Comparison of ENCODE assay signal across 8 mouse cellular contexts in the genomic region with DNA sequence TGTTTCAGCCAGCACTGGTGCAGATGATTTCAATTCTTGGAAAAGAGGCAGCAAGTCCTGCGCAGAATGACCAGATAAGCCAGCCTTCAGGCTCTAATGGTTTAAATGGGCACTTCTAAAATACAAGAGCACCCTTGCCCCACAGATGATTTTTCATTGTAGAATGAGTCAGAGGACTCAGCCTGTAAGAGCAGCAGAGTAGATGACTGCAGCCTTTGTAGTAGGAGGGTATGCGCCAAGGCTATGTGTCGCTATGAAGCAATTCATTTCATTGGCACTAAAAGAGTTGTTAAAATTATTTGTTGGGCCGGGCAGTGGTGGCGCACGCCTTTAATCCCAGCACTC. TPM values are rescaled to one million over a fixed set of nuclear protein-coding genes. Genes with fewer than 3 reads are reported as not detected.
DNase-seq lines count a peak whose midpoint lies in the region; ATAC-seq and TF ChIP-seq lines count a peak whose summit lies in the region.

No protein-coding gene starts in this region.

- H3K27me3 ChIP-seq in forebrain, embryonic 13.5 days, result no peaks in the 10 kb centered on the region
- no peaks in the 10 kb centered on the region for H3K27me3 ChIP-seq in liver, embryonic 14.5 days (ENCODE audit: control insufficient read depth, insufficient read depth, low read length)

- intact Hi-C loops in gastrocnemius, adult 2 months (cut with DNase I), result no loop called here
- intact Hi-C loops in gastrocnemius, postnatal 36 days (cut with DNase I), result no loop called here

- H3K9me3 ChIP-seq in forebrain, embryonic 13.5 days (replicated peaks), result no peaks in the 10 kb centered on the region
- H3K9me3 ChIP-seq in liver, embryonic 14.5 days (ENCODE audit: control insufficient read depth, low read length), result no peaks in the 10 kb centered on the region

- 54% methylated on average over 6 of the region's 6 CpGs for WGBS in forebrain, embryonic 13.5 days
- 48% methylated on average over 6 of the region's 6 CpGs for WGBS in liver, embryonic 14.5 days (ENCODE audit: insufficient replicate concordance)

- no peaks in the 10 kb centered on the region for H3K36me3 ChIP-seq in forebrain, embryonic 13.5 days (ENCODE audit: poor library complexity, severe bottlenecking)
- no peaks in the 10 kb centered on the region for H3K36me3 ChIP-seq in liver, embryonic 14.5 days (replicated peaks; ENCODE audit: control insufficient read depth, insufficient read depth, low read depth)

- ATAC-seq in CD4-positive, CD25-positive, alpha-beta regulatory T cell, adult 4 months, result peak; percentile 16
- ATAC-seq in forebrain, embryonic 13.5 days, result peak; percentile 41
- no peak for ATAC-seq in liver, embryonic 14.5 days (ENCODE audit: insufficient read depth)

- H3K4me2 ChIP-seq in forebrain, embryonic 13.5 days, result peak overlapping the region; percentile 88
- peak overlapping the region; percentile 99 for H3K4me2 ChIP-seq in liver, embryonic 14.5 days (ENCODE audit: low read depth)

- peak overlapping the region; percentile 82 for H3K9ac ChIP-seq in forebrain, embryonic 13.5 days
- peak overlapping the region; percentile 87 for H3K9ac ChIP-seq in liver, embryonic 14.5 days (replicated peaks)

- H3K27ac ChIP-seq in gastrocnemius, adult 2 months, result peak overlapping the region; percentile 84
- peak overlapping the region; percentile 87 for H3K27ac ChIP-seq in forebrain, embryonic 13.5 days
- peak overlapping the region; percentile 51; the same call in 1 of the 2 replicates for H3K27ac ChIP-seq in liver, embryonic 14.5 days

- H3K4me1 ChIP-seq in forebrain, embryonic 13.5 days, result peaks cover 10% of the 10 kb centered on the region
- peaks cover 7 to 9% of the 10 kb centered on the region in 2 experiments for H3K4me1 ChIP-seq in liver, embryonic 14.5 days (replicated peaks; ENCODE audit: control insufficient read depth in 2 of 2, insufficient read depth in 2 of 2, low read length in 1 of 2)

- no peak for TF ChIP-seq EP300 in liver, embryonic 14.5 days (IDR thresholded peaks at IDR 0.05; ENCODE audit: low read depth)

- H3K4me3 ChIP-seq in gastrocnemius, adult 2 months, result peak overlapping the region; percentile 95
- peak overlapping the region; percentile 71 for H3K4me3 ChIP-seq in forebrain, embryonic 13.5 days
- H3K4me3 ChIP-seq in liver, embryonic 14.5 days (ENCODE audit: insufficient read depth in 1 of 2, low read depth in 2 of 2, low read length in 2 of 2), result peak overlapping the region; percentile 85 to 89

- no peak for TF ChIP-seq CTCF in gastrocnemius, adult 2 months (IDR thresholded peaks at IDR 0.05)
- TF ChIP-seq CTCF in liver, embryonic 14.5 days (IDR thresholded peaks at IDR 0.05; ENCODE audit: low read depth), result no peak

- DNase-seq in gastrocnemius, adult 2 months, result no peak
- DNase-seq in gastrocnemius, postnatal 36 days, result no peak
- DNase-seq in liver, embryonic 14.5 days (ENCODE audit: low read depth in 3 of 3, low spot score in 3 of 3), result no peak
- no peak for DNase-seq in adrenal gland, postnatal 25 days
- DNase-seq in B cell, adult 2 months, result no peak
- no peak for DNase-seq in adrenal gland, postnatal 4 days (ENCODE audit: low spot score in 2 of 2)

RNA-seq across cellular contexts. Expression of gene Caprin2, which starts 0.4 kb away (rescaled TPM):
- total RNA-seq in gastrocnemius, adult 2 months (2021), result 1 to 10 TPM; 2.7 to 3.4 TPM
- 1 to 10 TPM; 3.3 to 5.0 TPM for total RNA-seq in gastrocnemius, postnatal 36 days (2021)
- polyA plus RNA-seq in CD4-positive, CD25-positive, alpha-beta regulatory T cell, adult 4 months (2017; shearing (Covaris generic)), result 1 to 10 TPM; 4.8 to 5.8 TPM
- 11.0 and 16.0 TPM in 2 replicates for polyA plus RNA-seq in forebrain, embryonic 13.5 days (2015; fragmentation: Nextera tagmentation; extraction: Ambion mirVana)
- 6.4 and 8.0 TPM in 2 replicates for polyA plus RNA-seq in liver, embryonic 14.5 days (2012; rRNA removed)
- 3.1 and 4.5 TPM in 2 replicates for polyA plus RNA-seq in liver, embryonic 14.5 days (2014; fragmentation: Nextera tagmentation; extraction: Ambion mirVana)
- total RNA-seq in adrenal gland, postnatal 25 days (2021), result 20.6 and 23.6 TPM in 2 replicates
- 10 to 100 TPM; 21.7 to 25.5 TPM for total RNA-seq in adrenal gland, postnatal 4 days (2021)

RNA-seq across cellular contexts. Expression of gene Sinhcaf, which starts 49.8 kb away (rescaled TPM):
- total RNA-seq in gastrocnemius, adult 2 months (2021), result 1 to 10 TPM; 1.2 to 2.0 TPM
- 1 to 10 TPM in 1 of 2 experiments, under 1 TPM in 1; 0.54 to 1.3 TPM for total RNA-seq in gastrocnemius, postnatal 36 days (2021)
- polyA plus RNA-seq in CD4-positive, CD25-positive, alpha-beta regulatory T cell, adult 4 months (2017; shearing (Covaris generic)), result 10 to 100 TPM; 61.1 to 67.1 TPM
- polyA plus RNA-seq in forebrain, embryonic 13.5 days (2015; fragmentation: Nextera tagmentation; extraction: Ambion mirVana), result 187 and 207 TPM in 2 replicates
- polyA plus RNA-seq in liver, embryonic 14.5 days (2012; rRNA removed), result 5.1 and 7.5 TPM in 2 replicates
- 15.1 and 16.6 TPM in 2 replicates for polyA plus RNA-seq in liver, embryonic 14.5 days (2014; fragmentation: Nextera tagmentation; extraction: Ambion mirVana)
- total RNA-seq in adrenal gland, postnatal 25 days (2021), result 37.2 and 41.3 TPM in 2 replicates
- 10 to 100 TPM; 63.4 to 80.4 TPM for total RNA-seq in adrenal gland, postnatal 4 days (2021)

Comparison
In these comparisons a context has a peak if more than half of its experiments do, and no peak if none do; other contexts are left out.
1. RNA of gene Sinhcaf, which starts 49.8 kb away (total RNA-seq): 63.4 to 80.4 TPM in adrenal gland, postnatal 4 days and 37.2 to 41.3 TPM in adrenal gland, postnatal 25 days; 1.2 to 2.0 TPM in gastrocnemius, adult 2 months and 0.54 to 1.3 TPM in gastrocnemius, postnatal 36 days; every median in the first group is over 10 times any median in the second.
2. Peak in every context shown above with its lines, with median percentiles within 50 percentile points of each other: H3K27ac ChIP-seq and H3K4me3 ChIP-seq.